Mouse (Mus musculus): ENCODE measurements around the gene Mfsd7a.

The Mfsd7a gene

GRCm38 (mm10) chr5:108433804-108434587 is 14.7 kb downstream of the Mfsd7a start, which contains the start of gene Atp5k:
TSS of gene Atp5k (minus strand) at chr5:108434448.
- DNase-seq (ENCODE audit: low spot score in 2 of 2) = peak; percentile 91 to 93

- DNase-seq (ENCODE audit: low spot score in 2 of 2) = no peak
Measured at GRCm38 (mm10) chr5:108431196-108431595, 17.5 kb downstream of the Mfsd7a start.

- peak; percentile 16 to 41 for DNase-seq (ENCODE audit: low spot score in 2 of 2)
Measured at GRCm38 (mm10) chr5:108427186-108427585, 21.5 kb downstream of the Mfsd7a start.

- no peak for DNase-seq (ENCODE audit: low spot score in 2 of 2)
Measured at GRCm38 (mm10) chr5:108423427-108423826, 25.3 kb downstream of the Mfsd7a start.

- no peak for DNase-seq (ENCODE audit: low spot score in 2 of 2)
Measured at GRCm38 (mm10) chr5:108422741-108423140, 25.9 kb downstream of the Mfsd7a start.

GRCm38 (mm10) chr5:108414711-108415110 is 34.0 kb downstream of the Mfsd7a start:
- no peak for DNase-seq (ENCODE audit: low spot score in 2 of 2)

- no peak for DNase-seq (ENCODE audit: low spot score in 2 of 2)
Measured at GRCm38 (mm10) chr5:108406977-108407376, 41.7 kb downstream of the Mfsd7a start.

GRCm38 (mm10) chr5:108405460-108405859 is 43.2 kb downstream of the Mfsd7a start:
- peak in 1 of 2 experiments; percentile 4 for DNase-seq (ENCODE audit: low spot score in 2 of 2)

GRCm38 (mm10) chr5:108403453-108403852 is 45.2 kb downstream of the Mfsd7a start:
- DNase-seq (ENCODE audit: low spot score in 2 of 2) = no peak

Data from spleen, postnatal 36 days (tissue).